Mouse (Mus musculus) testis, adult 10 weeks (tissue): Measurements from ENCODE around the gene Gpr155. TPM values are rescaled to one million over a fixed set of nuclear protein-coding genes. Genes with fewer than 3 reads are reported as not detected.

Experiments used
- polyA plus RNA-seq: library from polyadenylated mRNA; stranded (reverse); fragments of 350-450 nt; fragmentation: Illumina TruSeq; extraction: RNeasy Lipid Tissue Mini Kit (QIAGEN cat#74804); gene quantifications from one replicate; pipeline ENCODE4 v1.2.3, GENCODE M21; 2014; ENCODE audit warnings: low read depth, low replicate concordance

The Gpr155 gene
- polyA plus RNA-seq = 1.9 TPM

DNA sequence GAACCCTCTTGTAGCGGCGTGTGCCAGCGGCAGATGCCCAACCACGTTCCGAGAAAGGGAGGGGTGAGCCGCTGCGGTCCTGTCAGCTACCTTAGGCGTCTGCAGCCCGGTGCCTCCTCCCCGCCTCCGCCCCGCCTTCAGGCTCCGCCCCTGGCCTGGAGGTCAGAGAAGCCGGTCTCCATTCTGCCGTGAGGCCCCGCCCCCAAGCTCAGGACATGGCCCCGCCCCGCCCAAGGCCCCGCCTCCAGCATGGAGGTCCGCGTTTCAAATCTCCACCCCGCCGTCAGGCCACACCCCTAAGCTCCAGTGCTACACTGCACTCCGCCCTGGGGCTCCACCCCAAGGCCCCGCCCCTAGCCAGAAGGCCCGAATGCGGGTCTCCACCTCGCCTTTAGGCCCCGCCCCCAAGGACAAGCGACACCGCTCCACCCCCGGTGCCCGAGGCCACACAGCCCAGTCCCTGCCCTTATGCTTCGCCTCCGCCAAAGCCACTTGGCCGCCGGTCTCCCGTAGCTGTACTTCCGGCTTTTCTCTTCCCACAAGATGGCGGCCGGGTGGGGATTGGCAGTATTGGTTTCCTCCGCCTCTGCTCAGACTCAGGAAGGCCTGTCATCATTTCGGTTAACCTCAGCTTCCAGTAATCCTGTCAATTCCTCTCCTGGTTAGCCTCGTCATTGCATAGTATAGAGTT, at the start of gene Gpr155:
Gpr155 (minus strand) TSS at position 217 of the 691 bp plus-strand sequence.

GRCm38 (mm10) chr2:73312152-73313116, 73.9 kb downstream of the Gpr155 start, which contains the start of the genes Scrn3 and Cir1:
Gene Scrn3 (plus strand): TSS chr2:73312601.
Gene Cir1 (minus strand): TSS chr2:73312701.

Other genes starting within 250 kb of the Gpr155 start
- gene Ola1, start 167.6 kb downstream of the Gpr155 start, polyA plus RNA-seq = 70.5 TPM
- gene Sp9, start 114.6 kb downstream of the Gpr155 start, polyA plus RNA-seq = 0.28 TPM
- gene Scrn3, start 74.0 kb downstream of the Gpr155 start, polyA plus RNA-seq = 10.1 TPM
- 190 TPM for gene Cir1, start 73.9 kb downstream of the Gpr155 start, polyA plus RNA-seq
- gene Wipf1, start 143.2 kb upstream of the Gpr155 start, polyA plus RNA-seq = 1.2 TPM
- 0.06 TPM for gene Chrna1, start 193.8 kb upstream of the Gpr155 start, polyA plus RNA-seq